Mouse (Mus musculus): Measurements from ENCODE around the gene Ercc2. TPM values are rescaled to one million over a fixed set of nuclear protein-coding genes. Genes with fewer than 3 reads are reported as not detected.

The Ercc2 gene
- polyA plus RNA-seq, 1 experiment, result 60.3 TPM

DNA sequence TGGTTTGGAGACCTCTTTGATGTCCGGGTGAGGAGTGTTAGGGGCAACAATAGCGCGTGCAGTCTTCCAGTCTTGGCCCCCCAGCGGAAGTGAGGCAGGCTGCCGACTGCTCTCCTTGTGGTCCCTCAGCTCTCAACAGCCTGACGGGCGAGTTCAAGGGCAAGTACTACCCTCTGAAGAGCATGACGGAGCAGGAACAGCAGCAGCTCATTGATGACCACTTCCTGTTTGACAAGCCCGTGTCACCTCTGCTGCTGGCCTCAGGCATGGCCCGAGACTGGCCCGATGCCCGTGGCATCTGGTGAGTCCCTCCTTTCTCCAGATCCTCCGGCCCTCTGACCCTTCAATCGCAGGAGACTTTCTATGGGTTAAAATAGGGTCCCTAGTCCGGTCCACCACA, 34.8 kb downstream of the Ercc2 start:
- no peak for TF ChIP-seq GATA1 (IDR thresholded peaks at IDR 0.05; ENCODE audit: low read length)

DNA sequence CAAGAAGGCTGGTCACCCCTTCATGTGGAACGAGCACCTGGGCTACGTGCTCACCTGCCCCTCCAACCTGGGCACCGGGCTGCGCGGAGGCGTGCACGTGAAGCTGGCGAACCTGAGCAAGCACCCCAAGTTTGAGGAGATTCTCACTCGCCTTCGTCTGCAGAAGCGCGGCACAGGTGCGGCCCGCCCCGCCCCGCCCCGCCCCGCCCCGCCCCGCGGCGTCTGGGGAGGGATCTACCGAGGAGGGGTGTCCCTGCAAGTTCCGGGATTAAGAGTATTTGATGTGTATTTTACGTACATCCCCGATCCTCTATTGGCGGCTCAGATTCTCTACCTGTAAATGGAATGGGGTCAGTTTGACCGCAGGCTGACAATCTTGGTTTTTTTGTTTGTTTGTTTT, 38.3 kb downstream of the Ercc2 start:
- no peak for TF ChIP-seq GATA1 (IDR thresholded peaks at IDR 0.05; ENCODE audit: low read length)

DNA sequence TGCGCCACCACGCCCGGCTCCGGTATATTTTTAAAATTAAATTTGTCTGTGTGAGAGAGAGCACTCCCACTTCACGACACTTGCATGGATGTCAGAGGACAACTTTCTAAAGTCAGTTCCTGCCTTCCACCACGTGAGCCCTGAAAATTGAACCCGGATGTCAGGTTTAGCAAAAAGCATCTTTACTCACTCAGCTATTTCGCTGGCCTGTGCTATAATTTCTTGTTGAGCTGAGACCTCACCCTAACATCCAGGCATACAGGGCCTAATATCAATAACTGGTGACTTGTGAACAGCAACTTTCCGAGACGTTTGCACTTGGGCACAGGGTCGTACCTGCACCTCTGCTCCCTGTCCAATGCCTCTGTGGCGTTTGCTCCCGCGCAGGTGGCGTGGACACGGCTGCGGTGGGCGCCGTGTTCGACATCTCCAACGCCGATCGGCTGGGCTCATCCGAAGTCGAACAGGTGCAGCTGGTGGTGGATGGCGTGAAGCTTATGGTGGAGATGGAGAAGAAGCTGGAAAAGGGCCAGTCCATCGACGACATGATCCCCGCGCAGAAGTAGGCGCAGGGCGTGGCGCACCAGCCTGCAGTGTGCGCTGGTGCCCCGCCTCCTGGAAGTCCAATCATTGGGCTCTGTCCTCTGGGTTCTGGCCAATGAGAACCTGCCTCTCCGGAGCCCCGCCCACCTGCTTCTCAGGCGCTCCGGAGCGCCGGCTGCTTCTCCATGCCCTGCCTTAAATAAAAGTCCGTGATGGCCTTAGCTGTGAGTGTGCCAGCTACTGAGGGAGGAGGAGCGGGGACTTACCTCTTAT, 39.2 kb downstream of the Ercc2 start:
- TF ChIP-seq GATA1 (IDR thresholded peaks at IDR 0.05; ENCODE audit: low read length), result no peak

- TF ChIP-seq GATA1 (IDR thresholded peaks at IDR 0.05; ENCODE audit: low read length), result no peak
Observed at GRCm38 (mm10) chr7:19423083-19423482, 41.3 kb downstream of the Ercc2 start.

DNA sequence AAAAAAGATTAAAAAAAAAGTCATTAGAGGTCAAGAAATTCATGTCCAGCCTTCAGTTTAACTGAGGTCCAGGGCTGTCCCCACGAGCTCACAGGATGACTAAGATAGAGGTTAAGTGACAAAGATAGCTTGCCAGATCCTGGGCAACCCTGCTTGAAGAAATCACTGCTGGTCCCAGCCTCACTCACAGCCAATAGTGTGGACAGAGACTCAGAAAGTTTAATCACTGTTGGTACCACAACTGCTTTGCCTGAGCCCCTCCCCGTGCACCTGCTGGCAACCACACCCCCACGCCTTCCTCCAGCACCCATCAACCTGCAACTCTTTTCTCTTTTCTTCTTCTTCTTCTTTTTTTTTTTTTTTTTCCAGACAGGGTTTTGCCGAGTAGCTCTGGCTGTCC, 42.2 kb downstream of the Ercc2 start:
- TF ChIP-seq GATA1 (IDR thresholded peaks at IDR 0.05; ENCODE audit: low read length), result no peak

DNA sequence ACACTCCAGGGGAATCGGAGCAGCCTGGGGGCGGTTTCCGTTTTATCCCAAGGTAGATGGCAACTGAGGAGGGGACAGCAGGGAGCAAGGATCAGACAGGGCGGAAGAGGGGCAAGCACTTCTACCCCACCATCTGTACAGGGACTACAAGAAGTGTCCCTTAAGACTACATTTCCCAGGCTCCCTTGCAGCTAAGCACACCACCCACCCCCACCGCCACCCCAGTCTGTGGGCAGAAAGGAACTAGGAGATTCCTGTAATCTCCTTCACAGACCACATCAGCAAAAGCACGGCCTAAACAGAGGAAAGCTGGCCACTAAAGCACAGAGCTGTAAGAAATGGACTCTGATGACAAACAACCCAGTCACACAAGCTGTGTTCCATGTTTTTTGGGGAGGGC, 44.5 kb downstream of the Ercc2 start:
- TF ChIP-seq GATA1 (IDR thresholded peaks at IDR 0.05; ENCODE audit: low read length), result no peak

- no peak for TF ChIP-seq GATA1 (IDR thresholded peaks at IDR 0.05; ENCODE audit: low read length)
Observed at GRCm38 (mm10) chr7:19426888-19427287, 45.1 kb downstream of the Ercc2 start.

GRCm38 (mm10) chr7:19427999-19428650, 46.3 kb downstream of the Ercc2 start:
- no peak for TF ChIP-seq GATA1 (IDR thresholded peaks at IDR 0.05; ENCODE audit: low read length)

- no peak for TF ChIP-seq GATA1 (IDR thresholded peaks at IDR 0.05; ENCODE audit: low read length)
Observed at GRCm38 (mm10) chr7:19429726-19430125, 47.9 kb downstream of the Ercc2 start.

GRCm38 (mm10) chr7:19430402-19430801, 48.6 kb downstream of the Ercc2 start:
- TF ChIP-seq GATA1 (IDR thresholded peaks at IDR 0.05; ENCODE audit: low read length), result no peak

DNA sequence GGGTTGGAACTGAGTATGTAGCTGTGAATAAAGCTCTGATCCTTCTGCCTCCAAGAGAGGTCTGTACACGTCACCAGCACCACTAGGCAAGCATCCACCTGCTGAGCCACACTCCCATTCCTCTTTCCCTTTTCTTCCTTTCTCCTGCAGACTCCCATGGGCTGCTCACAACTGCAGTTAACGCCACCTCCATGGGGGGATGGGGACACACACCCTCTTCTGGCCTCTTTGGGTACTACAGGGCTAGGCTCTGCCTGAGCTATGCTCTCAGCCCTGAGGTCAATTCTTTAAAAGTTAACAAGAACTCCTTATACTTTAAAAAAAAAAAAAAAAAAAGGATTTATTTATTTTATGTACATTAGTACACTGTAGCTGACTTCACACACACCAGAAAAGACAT, 50.7 kb downstream of the Ercc2 start:
- no peak for TF ChIP-seq GATA1 (IDR thresholded peaks at IDR 0.05; ENCODE audit: low read length)

- no peak for TF ChIP-seq GATA1 (IDR thresholded peaks at IDR 0.05; ENCODE audit: low read length)
Observed at GRCm38 (mm10) chr7:19436276-19436675, 54.5 kb downstream of the Ercc2 start.

DNA sequence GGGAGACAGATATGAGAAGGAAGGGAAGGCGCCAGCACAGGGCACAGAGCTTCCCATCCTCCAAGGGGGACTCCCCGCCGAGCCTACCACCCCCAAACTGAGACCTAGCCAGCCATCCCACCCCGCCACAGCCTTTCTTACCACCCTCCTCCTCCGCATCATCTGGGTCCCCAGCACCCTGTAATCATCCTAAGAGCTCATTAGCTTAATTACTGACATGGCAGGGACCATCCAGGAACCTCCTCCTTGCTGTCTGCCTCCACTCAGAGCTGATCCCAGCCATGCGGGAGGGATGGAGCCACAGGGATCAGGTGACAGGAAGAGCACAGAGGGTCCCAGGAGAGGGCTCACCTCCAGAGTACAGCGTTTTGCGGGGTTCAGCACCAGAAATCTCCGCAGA, 55.2 kb downstream of the Ercc2 start:
- no peak for TF ChIP-seq GATA1 (IDR thresholded peaks at IDR 0.05; ENCODE audit: low read length)

- no peak for TF ChIP-seq GATA1 (IDR thresholded peaks at IDR 0.05; ENCODE audit: low read length)
Observed at GRCm38 (mm10) chr7:19441448-19442091, 59.8 kb downstream of the Ercc2 start.

- no peak for TF ChIP-seq GATA1 (IDR thresholded peaks at IDR 0.05; ENCODE audit: low read length)
Observed at GRCm38 (mm10) chr7:19443344-19443743, 61.5 kb downstream of the Ercc2 start.

- TF ChIP-seq GATA1 (IDR thresholded peaks at IDR 0.05; ENCODE audit: low read length), result no peak
Observed at GRCm38 (mm10) chr7:19444801-19445200, 63.0 kb downstream of the Ercc2 start.

Other genes with a start within 250 kb of the Ercc2 start
- gene Qpctl, start 232.7 kb upstream of the Ercc2 start, polyA plus RNA-seq (2012), result 11.6 and 11.8 TPM in 2 replicates
- 80.6 and 135 TPM in 2 replicates for gene Snrpd2, start 232.3 kb upstream of the Ercc2 start, polyA plus RNA-seq (2012)
- 2.0 and 3.0 TPM in 2 replicates for gene Gipr, start 215.9 kb upstream of the Ercc2 start, polyA plus RNA-seq (2012)
- 26.9 and 30.2 TPM in 2 replicates for gene Eml2, start 205.6 kb upstream of the Ercc2 start, polyA plus RNA-seq (2012)
- gene Gpr4, start 169.5 kb upstream of the Ercc2 start, polyA plus RNA-seq (2012), result 0.11 and 0.17 TPM in 2 replicates
- gene Opa3, start 153.7 kb upstream of the Ercc2 start, polyA plus RNA-seq (2012), result 15.7 and 17.2 TPM in 2 replicates
- 588 and 783 TPM in 2 replicates for gene Vasp, start 110.2 kb upstream of the Ercc2 start, polyA plus RNA-seq (2012)
- not detected in 2 replicates for gene Ppm1n, start 101.9 kb upstream of the Ercc2 start, polyA plus RNA-seq (2012)
- 0.65 and 0.72 TPM in 2 replicates for gene Rtn2, start 99.4 kb upstream of the Ercc2 start, polyA plus RNA-seq (2012)
- 0.52 and 0.54 TPM in 2 replicates for gene Fosb, start 72.0 kb upstream of the Ercc2 start, polyA plus RNA-seq (2012)
- gene Ercc1, start 37.2 kb upstream of the Ercc2 start, polyA plus RNA-seq (2012), result 109 and 133 TPM in 2 replicates
- 68.3 and 117 TPM in 2 replicates for gene Cd3eap, start 22.5 kb upstream of the Ercc2 start, polyA plus RNA-seq (2012)
- gene Ppp1r13l, start 22.3 kb upstream of the Ercc2 start, polyA plus RNA-seq (2012), result 37.2 and 45.4 TPM in 2 replicates
- 0.23 and 0.25 TPM in 2 replicates for gene Klc3, start 22.1 kb downstream of the Ercc2 start, polyA plus RNA-seq (2012)
- gene Ckm, start 22.8 kb downstream of the Ercc2 start, polyA plus RNA-seq (2012), result not detected in 2 replicates
- 45.0 and 67.8 TPM in 2 replicates for gene Mark4, start 76.8 kb downstream of the Ercc2 start, polyA plus RNA-seq (2012)
- 0.08 TPM in 2 replicates for gene Exoc3l2, start 81.3 kb downstream of the Ercc2 start, polyA plus RNA-seq (2012)
- 7.4 and 10.3 TPM in 2 replicates for gene Bloc1s3, start 126.4 kb downstream of the Ercc2 start, polyA plus RNA-seq (2012)
- gene Trappc6a, start 126.4 kb downstream of the Ercc2 start, polyA plus RNA-seq (2012), result 590 and 674 TPM in 2 replicates
- gene Nkpd1, start 135.8 kb downstream of the Ercc2 start, polyA plus RNA-seq (2012), result 0.40 and 0.71 TPM in 2 replicates
- 134 and 156 TPM in 2 replicates for gene Ppp1r37, start 181.1 kb downstream of the Ercc2 start, polyA plus RNA-seq (2012)
- gene Zfp296, start 195.3 kb downstream of the Ercc2 start, polyA plus RNA-seq (2012), result 3.0 and 3.1 TPM in 2 replicates
- 91.7 and 117 TPM in 2 replicates for gene Gemin7, start 195.6 kb downstream of the Ercc2 start, polyA plus RNA-seq (2012)
- gene Clasrp, start 222.5 kb downstream of the Ercc2 start, polyA plus RNA-seq (2012), result 263 and 292 TPM in 2 replicates
- gene Relb, start 247.4 kb downstream of the Ercc2 start, polyA plus RNA-seq (2012), result 0.75 and 0.90 TPM in 2 replicates